Mouse (Mus musculus) right cerebral cortex, postnatal 14 days (tissue): ENCODE measurements at regions not wholly inside any gene's neighbourhood (a gene's known extent, or its start where the extent isn't known, plus 50 kb on each side); places are given as distances from the start of the nearest gene placed in this dataset.
"Not testable (repeated sequence)": the region's sequence is repeated elsewhere in the genome, so short reads cannot be mapped to it uniquely, and the experiment has no call there.

Source experiments
- DNase-seq: peaks from one replicate; pipeline ENCODE4 v3.0.0; 2022

DNA sequence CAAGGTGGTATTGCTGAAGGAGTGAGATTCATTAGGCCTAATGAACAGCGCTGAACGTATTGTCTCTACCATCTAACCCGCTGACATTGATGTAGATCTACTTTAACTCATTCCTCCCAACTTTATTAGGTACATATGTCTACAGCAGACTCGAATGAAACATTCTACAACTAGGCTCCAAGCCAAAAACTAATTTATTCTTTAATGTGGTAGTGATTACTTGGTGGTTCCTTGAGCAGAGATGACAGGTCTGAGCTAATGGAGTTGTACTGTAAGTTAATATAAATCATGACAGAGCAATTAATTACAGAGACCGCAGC, 271.2 kb downstream of the Etnk1 start:
- DNase-seq = no peak

DNA sequence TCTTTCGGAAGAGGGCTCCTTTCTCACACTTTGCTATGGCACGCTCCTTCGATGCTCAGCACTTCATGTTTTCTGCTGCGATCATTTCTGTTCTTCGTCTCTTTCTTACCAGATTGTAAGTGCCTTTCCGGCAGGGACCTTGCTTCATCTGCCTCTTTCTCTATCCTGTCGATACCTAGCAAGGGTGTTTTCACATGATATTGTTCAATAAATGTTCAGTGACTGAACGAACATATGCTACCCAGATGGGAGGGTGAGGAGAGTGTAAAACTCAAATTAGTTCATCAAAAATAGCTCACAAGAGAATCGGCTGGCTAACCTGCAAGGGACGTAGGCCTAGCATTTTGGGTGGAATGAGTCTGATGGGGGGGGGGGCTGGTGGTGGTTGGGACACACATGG, 272.5 kb downstream of the Etnk1 start:
- DNase-seq = no peak

- DNase-seq = no peak
Observed at GRCm38 (mm10) chr6:143440237-143440950, 273.4 kb downstream of the Etnk1 start.

- DNase-seq = no peak
Observed at GRCm38 (mm10) chr6:143442361-143442760, 275.3 kb downstream of the Etnk1 start.

DNA sequence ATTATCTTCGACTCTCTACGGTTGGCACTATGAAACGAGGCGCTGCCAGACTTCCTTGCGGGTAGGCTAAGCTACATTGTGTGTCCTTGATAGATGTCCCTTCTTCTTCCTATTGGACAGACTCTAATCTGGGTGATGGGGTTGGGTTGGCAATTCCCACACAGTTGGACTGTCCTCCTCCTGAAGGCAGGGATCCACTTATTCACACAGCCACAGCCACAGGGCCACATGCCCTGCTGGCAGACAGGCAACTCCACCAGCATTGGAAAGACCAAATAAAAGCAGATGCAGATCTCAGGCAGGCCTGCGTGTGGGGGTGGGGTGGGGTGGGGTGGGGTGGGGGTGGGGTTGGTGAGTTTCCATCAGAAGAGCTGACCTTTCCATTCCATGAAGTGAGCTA, 276.4 kb downstream of the Etnk1 start:
- no peak for DNase-seq

- DNase-seq = no peak
Observed at GRCm38 (mm10) chr6:143444782-143445181, 277.8 kb downstream of the Etnk1 start.

GRCm38 (mm10) chr6:143445834-143446552, 279.0 kb downstream of the Etnk1 start:
- DNase-seq = no peak

GRCm38 (mm10) chr6:143447060-143447459, 280.0 kb downstream of the Etnk1 start:
- no peak for DNase-seq

- no peak for DNase-seq
Observed at GRCm38 (mm10) chr6:143449071-143449470, 282.1 kb downstream of the Etnk1 start.

GRCm38 (mm10) chr6:143451869-143452268, 284.8 kb downstream of the Etnk1 start:
- no peak for DNase-seq

DNA sequence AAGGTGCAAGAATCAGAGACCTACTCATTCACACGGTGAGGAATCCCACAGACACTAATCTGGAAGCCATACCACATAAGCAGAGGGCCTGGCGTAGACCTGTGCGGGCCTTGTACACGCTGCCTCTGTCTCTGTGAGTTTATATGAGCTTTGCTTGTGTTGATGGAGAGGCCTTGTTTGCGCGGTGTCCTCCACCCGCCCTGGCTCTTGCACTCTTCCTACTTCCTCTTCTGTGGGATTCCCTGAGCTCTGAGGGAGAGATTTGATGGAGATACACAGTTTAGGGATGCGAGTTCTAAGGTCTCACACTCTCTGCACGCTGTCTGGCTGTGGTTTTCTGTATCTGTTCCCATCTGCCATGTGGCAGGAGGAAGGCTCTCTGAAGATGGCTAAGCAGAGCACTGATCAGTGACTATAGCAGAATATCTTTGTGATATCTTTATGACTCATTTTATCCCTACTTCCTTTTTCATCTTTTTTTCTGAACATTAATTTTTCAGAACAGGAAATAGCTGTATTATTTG, 287.7 kb downstream of the Etnk1 start:
- no peak for DNase-seq

DNA sequence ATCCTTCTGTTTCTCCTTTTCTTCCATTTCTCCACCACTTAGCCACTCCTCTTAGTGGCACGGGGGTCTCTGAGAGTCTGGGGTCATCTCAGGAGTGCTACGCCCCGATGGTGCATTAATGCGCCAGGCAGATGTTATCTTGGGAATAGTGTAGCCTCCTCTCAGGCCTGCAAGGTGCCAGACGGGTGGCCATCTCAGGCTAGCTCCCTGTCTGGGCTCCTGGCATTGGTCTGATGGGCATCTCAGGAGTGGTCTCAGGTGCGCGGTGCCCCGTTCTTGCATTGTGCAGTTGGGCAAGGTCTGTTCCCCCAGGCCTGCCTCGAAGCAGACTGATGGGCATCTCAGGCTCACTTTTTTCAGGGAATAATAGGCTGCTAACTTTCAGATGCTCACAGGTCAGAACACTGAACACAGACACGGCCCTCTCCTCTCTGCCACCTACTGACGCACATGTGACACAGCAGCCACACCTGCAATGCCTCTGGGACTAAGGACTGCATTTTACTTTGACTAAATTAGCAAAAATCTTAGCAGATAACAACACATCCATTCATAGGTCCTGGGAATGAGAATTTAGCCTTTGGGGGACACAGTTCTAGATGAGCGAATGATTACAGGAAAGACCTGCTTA, 298.0 kb downstream of the Etnk1 start:
- DNase-seq = no peak

DNA sequence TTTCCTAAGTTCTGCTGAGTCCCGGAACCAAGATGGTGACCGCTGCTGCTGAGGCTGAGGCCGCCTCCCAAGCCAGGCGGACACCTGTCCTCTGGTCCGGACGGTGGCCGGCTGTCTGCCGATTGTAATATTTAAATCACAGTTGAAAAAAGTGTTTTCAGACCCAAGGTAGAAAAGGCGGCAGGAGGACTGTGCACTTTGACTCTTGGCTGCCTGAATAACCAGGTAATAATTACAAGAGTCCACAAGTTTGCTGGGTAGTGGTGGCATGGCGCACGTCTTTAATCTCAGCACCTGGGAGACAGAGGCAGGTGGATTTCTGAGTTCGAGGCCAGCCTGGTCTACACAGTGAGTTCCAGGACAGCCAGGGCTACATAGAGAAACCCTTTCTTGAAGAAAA, 305.7 kb downstream of the Etnk1 start:
- not testable (repeated sequence) for DNase-seq

DNA sequence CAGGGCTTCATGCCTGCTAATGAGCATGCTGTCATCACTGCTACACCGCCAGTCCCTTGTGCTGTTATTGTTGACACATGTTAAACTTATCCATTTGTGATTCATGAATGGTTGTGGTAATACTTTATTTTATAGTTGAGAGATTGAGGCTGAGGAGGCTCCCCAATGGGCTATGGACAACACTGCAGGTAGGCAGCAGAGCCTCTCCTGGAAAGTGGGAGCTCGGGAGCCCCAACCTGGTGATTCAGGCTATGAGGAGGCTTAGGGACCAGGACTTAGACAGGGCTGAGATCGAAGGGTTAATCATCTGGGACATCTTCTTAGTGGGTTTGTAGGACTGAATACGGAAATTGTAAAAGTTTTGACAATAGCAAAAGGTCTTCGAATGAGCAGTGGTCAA, 307.4 kb downstream of the Etnk1 start:
- no peak for DNase-seq

GRCm38 (mm10) chr6:143475296-143475695, 308.3 kb downstream of the Etnk1 start:
- DNase-seq = no peak

- no peak for DNase-seq
Observed at GRCm38 (mm10) chr6:143477396-143477795, 310.4 kb downstream of the Etnk1 start.

GRCm38 (mm10) chr6:143479239-143479638, 312.2 kb downstream of the Etnk1 start:
- DNase-seq = no peak

- DNase-seq = no peak
Observed at GRCm38 (mm10) chr6:143479701-143480388, 312.8 kb downstream of the Etnk1 start.

DNA sequence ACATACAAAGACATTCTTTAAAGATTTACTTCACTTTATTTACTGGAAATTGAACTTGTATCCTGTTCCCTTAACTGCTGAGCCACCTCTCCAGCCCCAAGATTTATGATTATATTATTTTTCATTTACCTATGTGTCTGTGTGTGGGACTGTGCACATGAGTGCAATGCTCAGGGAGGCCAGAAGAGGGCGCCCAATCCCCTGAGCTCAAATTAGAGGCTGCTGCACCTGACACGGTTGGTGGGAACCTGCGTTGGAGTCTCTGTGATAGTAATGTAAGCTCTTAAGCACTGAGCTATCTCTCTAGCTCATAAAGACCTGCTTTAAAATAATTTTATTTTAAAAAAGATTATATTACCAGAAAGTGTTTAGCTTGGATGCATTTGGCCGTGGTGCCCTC, 315.3 kb downstream of the Etnk1 start:
- DNase-seq = no peak

DNA sequence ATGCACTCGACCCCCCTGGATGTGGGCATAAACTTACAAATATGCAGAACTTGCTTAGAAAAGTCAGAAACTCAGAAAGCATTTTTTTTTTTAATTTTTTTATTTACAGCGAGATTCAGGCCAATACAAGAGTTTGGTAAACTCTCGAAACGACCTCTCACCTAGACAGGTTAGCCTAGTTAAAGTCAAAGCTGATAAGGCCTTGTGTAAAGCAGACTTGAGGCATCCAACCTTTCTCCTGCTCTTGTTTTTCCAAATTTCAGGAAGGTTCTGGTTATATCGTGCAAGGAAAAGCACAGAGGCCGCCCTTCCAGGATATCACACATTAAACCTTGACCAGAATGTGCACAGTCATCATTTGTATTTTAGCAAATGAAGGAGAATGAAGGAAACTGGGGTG, 315.8 kb downstream of the Etnk1 start:
- no peak for DNase-seq

DNA sequence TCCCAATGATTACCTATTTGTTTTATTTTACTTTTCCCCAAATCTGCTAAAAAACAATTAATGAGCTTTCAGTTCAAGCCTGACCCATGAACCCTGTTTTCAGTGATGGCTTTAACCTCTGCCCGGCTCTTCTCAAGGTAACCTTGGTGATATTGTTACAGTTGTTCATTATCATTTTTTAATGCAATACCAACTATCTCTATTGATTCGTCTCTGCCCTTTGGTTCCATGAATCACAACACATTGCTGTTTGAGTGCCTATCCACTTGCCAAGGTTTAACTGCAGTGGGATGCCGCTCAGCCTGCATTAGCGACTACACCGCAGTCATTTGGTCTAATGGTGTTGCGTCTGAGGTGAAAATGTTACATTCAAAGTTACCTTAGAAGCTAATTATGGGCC, 317.9 kb downstream of the Etnk1 start:
- DNase-seq = no peak

- DNase-seq = no peak
Observed at GRCm38 (mm10) chr6:143487003-143487402, 320.0 kb downstream of the Etnk1 start.

GRCm38 (mm10) chr6:143490019-143490418, 323.0 kb downstream of the Etnk1 start:
- DNase-seq = no peak
